Mouse (Mus musculus) forebrain, embryonic 13.5 days (tissue): ENCODE measurements at regions not wholly inside any gene's neighbourhood (a gene's known extent, or its start where the extent isn't known, plus 50 kb on each side); places are given as distances from the start of the nearest gene placed in this dataset.
A peak's percentile ranks its signal among the peaks of the same experiment; 100 is the strongest.

Source experiments
- ATAC-seq: fragments of 200-750 bp; cut with Nextera tagmentation; 2 replicates; pipeline ENCODE4 v1.8.0; 2017
- H3K27ac ChIP-seq: fragments of 300-500 bp; sonication (generic); 2 replicates; pipeline ENCODE4 v1.5.1; 2015; ENCODE audit warnings: inconsistent platforms, mild to moderate bottlenecking, moderate library complexity
- H3K27me3 ChIP-seq: fragments of 300-500 bp; sonication (generic); 2 replicates; pipeline ENCODE4 v1.6.1; 2015; ENCODE audit warnings: mild to moderate bottlenecking, inconsistent platforms
- H3K36me3 ChIP-seq: fragments of 300-500 bp; sonication (generic); 2 replicates; pipeline ENCODE4 v1.6.1; 2015; ENCODE audit warnings: mild to moderate bottlenecking, inconsistent platforms; ENCODE audit not compliant: poor library complexity, severe bottlenecking
- H3K4me1 ChIP-seq: fragments of 300-500 bp; sonication (generic); 2 replicates; pipeline ENCODE4 v1.6.1; 2015; ENCODE audit warnings: inconsistent platforms
- H3K4me2 ChIP-seq: fragments of 300-500 bp; sonication (generic); 2 replicates; pipeline ENCODE4 v1.6.1; 2015; ENCODE audit warnings: inconsistent platforms, mild to moderate bottlenecking, moderate library complexity
- H3K4me3 ChIP-seq: fragments of 300-500 bp; sonication (generic); 2 replicates; pipeline ENCODE4 v1.5.1; 2015; ENCODE audit warnings: mild to moderate bottlenecking, inconsistent platforms
- H3K9ac ChIP-seq: fragments of 300-500 bp; sonication (generic); 2 replicates; pipeline ENCODE4 v1.6.1; 2015; ENCODE audit warnings: mild to moderate bottlenecking, inconsistent platforms
- H3K9me3 ChIP-seq: fragments of 300-500 bp; sonication (generic); replicated peaks from 2 replicates; pipeline ENCODE4 v1.6.1; 2016; ENCODE audit warnings: inconsistent platforms
- WGBS: fragments of 180-500 bp; shearing (Covaris S2); methylation state at CpG from one replicate; pipeline ENCODE4 v1.1.7; 2015; 5-methylcytosine and 5-hydroxymethylcytosine counted together

- 84% methylated on average over 1 of the region's 1 CpGs for WGBS
These were observed 51.1 kb upstream of the Adra1b start for GRCm38 (mm10) chr11:43952151-43952550.

GRCm38 (mm10) chr11:43958241-43958975 is 57.4 kb upstream of the Adra1b start:
- Histone ChIP-seq H3K36me3 (no peaks in the 10 kb centered on the region), H3K4me2 (no peak overlapping the region), H3K9ac (no peak overlapping the region), H3K27ac (no peak overlapping the region), H3K9me3 (no peaks in the 10 kb centered on the region), H3K4me3 (no peak overlapping the region), H3K4me1 (no peaks in the 10 kb centered on the region), H3K27me3 (no peaks in the 10 kb centered on the region)
- no peak for ATAC-seq
- WGBS: 45% methylated on average over 3 of the region's 3 CpGs

More at GRCm38 (mm10) chr11:43952151-43952550, 51.1 kb upstream of the Adra1b start:
- Histone ChIP-seq H3K27me3 (no peaks in the 10 kb centered on the region), H3K4me3 (no peak overlapping the region), H3K4me1 (no peaks in the 10 kb centered on the region), H3K36me3 (no peaks in the 10 kb centered on the region), H3K9me3 (no peaks in the 10 kb centered on the region), H3K27ac (no peak overlapping the region), H3K9ac (no peak overlapping the region), H3K4me2 (no peak overlapping the region)
- ATAC-seq: no peak

- no peaks in the 10 kb centered on the region for H3K36me3 ChIP-seq
- H3K27ac ChIP-seq: no peak overlapping the region
- H3K4me2 ChIP-seq: no peak overlapping the region
- no peaks in the 10 kb centered on the region for H3K4me1 ChIP-seq
- no peak overlapping the region for H3K9ac ChIP-seq
- ATAC-seq: no peak
- no peak overlapping the region for H3K4me3 ChIP-seq
- no peaks in the 10 kb centered on the region for H3K9me3 ChIP-seq
- H3K27me3 ChIP-seq: no peaks in the 10 kb centered on the region
- WGBS: 46% methylated on average over 2 of the region's 2 CpGs
These were observed 57.9 kb upstream of the Adra1b start for GRCm38 (mm10) chr11:43958976-43959315.

GRCm38 (mm10) chr11:43960348-43961105 is 59.5 kb upstream of the Adra1b start:
- Histone ChIP-seq H3K4me2 (no peak overlapping the region), H3K9me3 (no peaks in the 10 kb centered on the region), H3K27me3 (no peaks in the 10 kb centered on the region), H3K4me1 (no peaks in the 10 kb centered on the region), H3K27ac (no peak overlapping the region), H3K4me3 (no peak overlapping the region), H3K9ac (no peak overlapping the region), H3K36me3 (no peaks in the 10 kb centered on the region)
- no peak for ATAC-seq
- WGBS: 57% methylated on average over 5 of the region's 5 CpGs

- Histone ChIP-seq H3K4me3 (no peak overlapping the region), H3K4me1 (no peaks in the 10 kb centered on the region), H3K27ac (no peak overlapping the region), H3K36me3 (no peaks in the 10 kb centered on the region), H3K27me3 (no peaks in the 10 kb centered on the region), H3K9me3 (no peaks in the 10 kb centered on the region), H3K9ac (no peak overlapping the region), H3K4me2 (no peak overlapping the region)
- ATAC-seq: no peak
- 91% methylated on average over 6 of the region's 6 CpGs for WGBS
These were observed 60.5 kb upstream of the Adra1b start for GRCm38 (mm10) chr11:43961398-43962070.

GRCm38 (mm10) chr11:43967764-43968163 is 66.8 kb upstream of the Adra1b start:
- Histone ChIP-seq H3K36me3 (no peaks in the 10 kb centered on the region), H3K27ac (no peak overlapping the region), H3K27me3 (no peaks in the 10 kb centered on the region), H3K4me3 (no peak overlapping the region), H3K4me1 (no peaks in the 10 kb centered on the region), H3K4me2 (no peak overlapping the region), H3K9me3 (no peaks in the 10 kb centered on the region), H3K9ac (no peak overlapping the region)
- ATAC-seq: no peak
- 90% methylated on average over 1 of the region's 1 CpGs for WGBS

- WGBS: 72% methylated on average over 3 of the region's 3 CpGs
- H3K4me1 ChIP-seq: no peaks in the 10 kb centered on the region
- no peaks in the 10 kb centered on the region for H3K27me3 ChIP-seq
- H3K9ac ChIP-seq: no peak overlapping the region
- H3K4me2 ChIP-seq: no peak overlapping the region
- no peak for ATAC-seq
- no peak overlapping the region for H3K27ac ChIP-seq
- H3K36me3 ChIP-seq: no peaks in the 10 kb centered on the region
- no peak overlapping the region for H3K4me3 ChIP-seq
- no peaks in the 10 kb centered on the region for H3K9me3 ChIP-seq
These were observed 70.9 kb upstream of the Adra1b start for GRCm38 (mm10) chr11:43971886-43972285.

GRCm38 (mm10) chr11:43976024-43976423 is 75.0 kb upstream of the Adra1b start:
- Histone ChIP-seq H3K9ac (no peak overlapping the region), H3K4me2 (no peak overlapping the region), H3K27me3 (no peaks in the 10 kb centered on the region), H3K4me1 (peaks cover 8% of the 10 kb centered on the region; the same call in 1 of the 2 replicates), H3K36me3 (no peaks in the 10 kb centered on the region), H3K9me3 (no peaks in the 10 kb centered on the region), H3K27ac (no peak overlapping the region), H3K4me3 (no peak overlapping the region)
- WGBS: 64% methylated on average over 4 of the region's 4 CpGs
- ATAC-seq: no peak

GRCm38 (mm10) chr11:43979406-43979805 is 78.4 kb upstream of the Adra1b start:
- WGBS: 47% methylated on average over 7 of the region's 7 CpGs
- H3K36me3 ChIP-seq: no peaks in the 10 kb centered on the region
- H3K27ac ChIP-seq: no peak overlapping the region
- H3K4me1 ChIP-seq: peaks cover 8% of the 10 kb centered on the region; the same call in 1 of the 2 replicates
- no peaks in the 10 kb centered on the region for H3K9me3 ChIP-seq
- H3K4me2 ChIP-seq: no peak overlapping the region
- H3K4me3 ChIP-seq: no peak overlapping the region
- peak; percentile 24; the same call in 1 of the 2 replicates for ATAC-seq
- H3K27me3 ChIP-seq: no peaks in the 10 kb centered on the region
- H3K9ac ChIP-seq: no peak overlapping the region

GRCm38 (mm10) chr11:43980444-43980843 is 79.4 kb upstream of the Adra1b start:
- no peak overlapping the region for H3K27ac ChIP-seq
- WGBS: 69% methylated on average over 4 of the region's 4 CpGs
- H3K36me3 ChIP-seq: no peaks in the 10 kb centered on the region
- no peak overlapping the region for H3K9ac ChIP-seq
- no peak overlapping the region for H3K4me2 ChIP-seq
- H3K27me3 ChIP-seq: no peaks in the 10 kb centered on the region
- no peaks in the 10 kb centered on the region for H3K9me3 ChIP-seq
- no peak for ATAC-seq
- no peak overlapping the region for H3K4me3 ChIP-seq
- peaks cover 8% of the 10 kb centered on the region; the same call in 1 of the 2 replicates for H3K4me1 ChIP-seq

- H3K4me3 ChIP-seq: no peak overlapping the region
- H3K9me3 ChIP-seq: no peaks in the 10 kb centered on the region
- no peak overlapping the region for H3K4me2 ChIP-seq
- WGBS: 87% methylated on average over 1 of the region's 1 CpGs
- no peak for ATAC-seq
- H3K9ac ChIP-seq: no peak overlapping the region
- H3K36me3 ChIP-seq: no peaks in the 10 kb centered on the region
- no peaks in the 10 kb centered on the region for H3K27me3 ChIP-seq
- no peaks in the 10 kb centered on the region for H3K4me1 ChIP-seq
- H3K27ac ChIP-seq: no peak overlapping the region
These were observed 89.0 kb upstream of the Adra1b start for GRCm38 (mm10) chr11:43989911-43990430.

GRCm38 (mm10) chr11:43992011-43992471 is 91.0 kb upstream of the Adra1b start:
- 86% methylated on average over 6 of the region's 6 CpGs for WGBS
- Histone ChIP-seq H3K27me3 (no peaks in the 10 kb centered on the region), H3K9me3 (no peaks in the 10 kb centered on the region), H3K4me3 (no peak overlapping the region), H3K4me2 (no peak overlapping the region), H3K36me3 (no peaks in the 10 kb centered on the region), H3K9ac (no peak overlapping the region), H3K27ac (no peak overlapping the region), H3K4me1 (no peaks in the 10 kb centered on the region)
- no peak for ATAC-seq
